Mouse (Mus musculus) gastrocnemius, adult 2 months (tissue): ENCODE results near the gene Postn. TPM values are rescaled to one million over a fixed set of nuclear protein-coding genes. Genes with fewer than 3 reads are reported as not detected.

Source experiments
- DNase-seq: peaks from one replicate; pipeline ENCODE4 v3.0.0; 2022
- H3K27ac ChIP-seq: fragments of 200-600 bp; 2 replicates; pipeline ENCODE4 v1.8.1; 2022; ENCODE audit warnings: mild to moderate bottlenecking
- H3K4me3 ChIP-seq: fragments of 200-600 bp; 2 replicates; pipeline ENCODE4 v1.8.1; 2022; ENCODE audit warnings: mild to moderate bottlenecking, moderate library complexity
- CTCF ChIP-seq: fragments of 200-600 bp; IDR thresholded peaks from 2 replicates; pipeline ENCODE4 v1.8.1; 2022; ENCODE audit warnings: antibody characterized with exemption, mild to moderate bottlenecking, moderate library complexity
- intact Hi-C: fragments of 180-260 bp; cut with DNase I; formaldehyde crosslinking; loops from one replicate; pipeline ENCODE4 v1.15.1; 2025
- total RNA-seq, 2 experiments: library from RNA; stranded (reverse); gene quantifications; 2 replicates each; pipeline ENCODE4 v1.2.3; 2021

Postn gene
- total RNA-seq, 2 experiments from 2014 or later: 3.4 to 10.9 TPM

- no peak for DNase-seq
- Histone ChIP-seq H3K27ac (no peak overlapping the region), H3K4me3 (no peak overlapping the region)
- no peak for TF ChIP-seq CTCF
- intact Hi-C loops: no loop called here
Observed at GRCm38 (mm10) chr3:54399911-54400310, 39.0 kb downstream of the Postn start.

DNA sequence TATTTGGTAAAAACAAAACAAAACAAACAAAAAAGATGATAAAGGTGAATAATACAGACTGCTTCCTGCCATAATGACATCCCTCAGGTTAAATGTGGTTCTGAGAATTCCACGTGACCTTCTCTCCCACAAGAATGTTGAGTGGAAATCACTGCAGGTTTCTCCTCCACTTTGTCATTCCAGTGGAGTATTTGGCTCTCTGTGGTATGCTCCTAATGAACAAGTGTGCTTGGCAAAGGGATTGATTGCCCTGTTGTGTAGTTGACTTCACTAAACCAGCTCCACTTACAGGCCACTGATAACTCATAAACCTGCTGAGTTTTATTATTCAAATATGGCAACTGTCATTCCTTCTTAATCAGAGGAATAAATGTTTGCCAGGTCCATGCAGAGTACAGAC, 39.7 kb downstream of the Postn start:
- intact Hi-C loops: no loop called here
- DNase-seq: no peak
- no peak overlapping the region for H3K27ac ChIP-seq
- TF ChIP-seq CTCF: no peak
- no peak overlapping the region for H3K4me3 ChIP-seq

DNA sequence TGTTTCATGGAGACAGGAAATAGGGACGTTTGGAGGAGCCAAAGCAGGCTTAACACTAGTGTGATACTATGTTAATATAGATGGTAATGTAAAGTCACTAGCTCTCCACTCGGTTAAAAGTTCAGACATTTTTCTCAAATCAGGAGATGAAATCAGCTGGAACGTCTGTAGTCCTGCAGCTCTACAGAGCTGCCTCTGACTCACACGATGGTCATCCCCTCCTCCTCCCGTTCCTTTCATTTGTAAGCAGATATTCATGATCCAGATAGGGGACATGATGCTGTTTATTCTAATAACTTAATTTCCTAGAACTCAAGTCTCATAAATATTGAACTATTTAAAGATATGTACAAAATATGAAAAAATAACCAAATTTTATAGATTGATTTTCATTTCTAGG, 40.8 kb downstream of the Postn start:
- TF ChIP-seq CTCF: no peak
- DNase-seq: no peak
- intact Hi-C loops: no loop called here
- Histone ChIP-seq H3K27ac (no peak overlapping the region), H3K4me3 (no peak overlapping the region)

DNA sequence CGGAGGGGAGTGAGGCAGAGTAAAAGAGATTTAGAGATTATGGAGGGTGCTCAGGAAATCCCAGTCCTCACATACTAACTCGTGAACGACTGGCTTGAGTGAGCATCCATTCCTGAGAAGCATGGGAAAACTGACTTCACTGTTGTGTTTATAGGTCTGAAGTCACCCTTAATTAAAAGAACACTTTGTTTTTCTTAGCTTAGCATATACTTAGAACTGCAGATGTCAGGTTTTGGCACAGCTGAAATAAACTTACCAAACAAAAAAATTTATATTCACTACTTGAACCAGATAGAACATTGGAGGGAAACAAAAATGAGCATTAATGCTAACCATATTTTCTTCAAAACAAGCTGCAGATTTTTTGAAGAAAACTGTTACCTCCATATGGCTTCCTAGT, 42.9 kb downstream of the Postn start:
- intact Hi-C loops: no loop called here
- no peak for TF ChIP-seq CTCF
- DNase-seq: no peak

GRCm38 (mm10) chr3:54406567-54406966, 45.7 kb downstream of the Postn start:
- H3K27ac ChIP-seq: no peak overlapping the region
- no peak overlapping the region for H3K4me3 ChIP-seq
- intact Hi-C loops: no loop called here
- no peak for TF ChIP-seq CTCF
- no peak for DNase-seq

More for the DNA sequence above, 42.9 kb downstream of the Postn start:
- no peak overlapping the region for H3K4me3 ChIP-seq
- no peak overlapping the region for H3K27ac ChIP-seq

- no peak for DNase-seq
- no peak overlapping the region for H3K4me3 ChIP-seq
- no peak overlapping the region for H3K27ac ChIP-seq
- intact Hi-C loops: no loop called here
- no peak for TF ChIP-seq CTCF
Observed at GRCm38 (mm10) chr3:54411052-54411451, 50.1 kb downstream of the Postn start.

DNA sequence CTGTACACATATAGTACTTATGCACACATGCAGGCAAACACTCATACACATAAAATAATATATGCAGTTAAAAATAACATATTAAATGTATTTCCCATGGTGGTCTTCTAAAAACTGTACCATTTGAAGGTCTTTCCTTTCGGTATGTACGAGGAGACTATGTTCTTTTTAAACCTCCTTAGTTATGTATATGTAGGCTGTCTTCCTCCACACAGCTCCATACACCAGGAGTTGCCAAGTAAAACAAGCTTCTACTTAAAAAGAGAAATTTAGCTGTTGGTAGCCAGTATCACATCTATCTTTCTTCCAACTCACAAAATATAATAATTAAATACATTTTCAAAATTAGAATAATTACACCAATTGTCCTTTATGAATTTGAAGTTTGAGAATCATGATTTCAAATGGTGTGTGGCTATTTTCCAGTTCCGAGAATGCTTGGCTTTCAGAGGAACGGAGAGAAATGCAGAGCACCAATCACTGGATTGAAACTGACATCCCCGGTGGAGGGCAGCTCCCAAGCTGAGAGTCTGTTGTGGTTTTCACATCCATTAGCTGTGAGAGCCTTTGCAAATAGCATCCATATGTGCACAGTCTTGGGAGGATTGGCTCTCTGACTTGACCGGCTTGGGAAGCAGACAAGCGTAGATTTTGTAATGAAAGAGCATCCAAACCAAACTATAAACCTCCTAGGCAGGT, 52.1 kb downstream of the Postn start:
- no peak for TF ChIP-seq CTCF

DNA sequence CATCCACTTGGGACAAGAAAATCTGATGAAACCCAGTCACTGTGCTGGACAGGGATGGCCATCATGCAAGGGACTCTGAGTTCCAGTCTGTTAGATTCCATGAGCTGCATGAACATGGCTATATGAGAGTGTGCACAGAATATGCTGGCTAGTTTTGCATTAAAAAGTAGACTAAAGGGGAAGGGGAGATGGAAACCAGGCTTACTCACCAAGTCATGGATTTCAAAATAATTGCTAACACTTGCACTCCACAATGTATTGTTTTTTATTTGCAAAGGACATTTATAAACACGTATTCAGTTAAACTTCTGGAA, 52.6 kb downstream of the Postn start:
- no peak for DNase-seq
- H3K27ac ChIP-seq: no peak overlapping the region
- intact Hi-C loops: no loop called here
- no peak for TF ChIP-seq CTCF
- H3K4me3 ChIP-seq: no peak overlapping the region

More for the DNA sequence above, 52.1 kb downstream of the Postn start:
- intact Hi-C loops: no loop called here
- no peak overlapping the region for H3K27ac ChIP-seq
- H3K4me3 ChIP-seq: no peak overlapping the region
- DNase-seq: no peak

DNA sequence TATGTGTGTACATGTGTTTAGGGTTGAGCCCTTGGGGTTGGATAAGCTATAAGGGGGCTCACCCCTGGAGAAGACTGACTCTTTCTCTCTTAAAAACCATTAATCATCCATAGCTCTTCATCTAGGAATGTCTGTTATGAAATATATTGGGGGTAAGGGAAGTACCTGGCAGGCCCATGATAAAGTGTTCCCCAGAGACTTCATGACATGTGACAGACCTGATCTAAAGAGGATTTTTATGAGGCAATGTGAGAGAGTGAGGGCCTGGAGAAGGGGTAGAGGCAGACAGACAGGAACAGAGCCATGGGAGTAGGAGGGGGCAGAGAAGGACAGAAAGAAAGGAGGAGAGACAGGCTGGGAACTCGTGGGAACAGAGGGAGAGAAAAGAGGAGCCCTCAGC, 53.5 kb downstream of the Postn start:
- no peak for TF ChIP-seq CTCF
- Histone ChIP-seq H3K4me3 (no peak overlapping the region), H3K27ac (no peak overlapping the region)
- intact Hi-C loops: no loop called here
- no peak for DNase-seq

GRCm38 (mm10) chr3:54417833-54418386, 57.0 kb downstream of the Postn start:
- TF ChIP-seq CTCF: no peak
- Histone ChIP-seq H3K27ac (no peak overlapping the region), H3K4me3 (no peak overlapping the region)
- intact Hi-C loops: no loop called here
- no peak for DNase-seq

DNA sequence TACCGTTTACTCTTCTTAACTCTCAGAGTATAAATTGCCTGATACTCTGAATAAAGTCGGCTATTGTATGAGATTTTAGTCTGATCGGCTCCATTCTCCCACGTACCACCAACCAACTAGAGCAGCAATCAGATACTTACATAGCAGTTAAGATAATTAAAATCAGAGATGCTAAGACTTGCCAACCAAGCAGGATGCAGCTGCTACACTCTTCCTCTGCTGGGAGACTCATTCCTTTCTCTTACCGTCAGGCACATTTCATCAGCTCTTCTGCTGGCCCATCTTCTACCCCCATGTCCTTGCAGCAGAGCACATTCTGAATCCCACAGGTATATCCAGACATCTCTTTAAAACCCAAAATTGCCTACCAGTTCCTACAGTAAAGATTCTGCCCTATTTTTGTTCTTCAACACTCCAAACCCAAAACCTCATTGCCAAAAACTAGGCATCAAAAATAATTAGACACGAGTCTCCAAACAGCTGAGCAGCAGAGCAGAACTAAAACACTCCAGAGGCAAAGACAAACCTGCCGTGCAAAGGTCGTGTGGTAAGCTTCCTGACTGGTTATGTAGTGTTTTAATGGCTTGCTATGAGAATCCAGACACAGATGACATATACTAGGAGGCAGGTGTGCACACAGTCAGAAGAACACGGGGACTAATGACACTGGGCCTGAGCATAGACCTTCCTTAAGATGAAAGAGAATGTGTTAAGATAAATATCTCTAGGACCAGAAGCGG, 59.5 kb downstream of the Postn start:
- intact Hi-C loops: no loop called here
- no peak for DNase-seq
- Histone ChIP-seq H3K4me3 (no peak overlapping the region), H3K27ac (no peak overlapping the region)
- TF ChIP-seq CTCF: no peak

DNA sequence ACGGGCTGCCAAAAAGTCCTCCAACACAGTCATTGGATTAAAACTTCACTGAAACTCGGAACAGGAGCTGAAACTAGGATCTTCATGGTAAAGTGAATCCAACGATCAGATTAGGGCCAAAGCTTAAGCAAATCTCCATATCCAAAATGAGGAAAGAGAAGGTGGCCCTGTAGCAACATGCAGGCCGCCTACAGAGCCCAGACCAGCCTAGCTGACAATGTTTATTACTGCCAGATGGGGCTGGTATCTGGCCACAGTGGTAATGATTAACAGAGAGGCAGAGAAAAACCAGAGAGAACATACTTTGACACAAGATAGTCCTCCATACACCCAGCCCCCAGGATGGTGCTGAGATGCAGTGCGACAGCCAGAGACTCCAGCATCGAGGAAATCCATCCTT, 60.1 kb downstream of the Postn start:
- no peak for DNase-seq

GRCm38 (mm10) chr3:54421666-54422065, 60.8 kb downstream of the Postn start:
- Histone ChIP-seq H3K27ac (no peak overlapping the region), H3K4me3 (no peak overlapping the region)
- intact Hi-C loops: no loop called here
- DNase-seq: no peak
- TF ChIP-seq CTCF: no peak

More for the DNA sequence above, 60.1 kb downstream of the Postn start:
- TF ChIP-seq CTCF: no peak
- H3K27ac ChIP-seq: no peak overlapping the region
- no peak overlapping the region for H3K4me3 ChIP-seq
- intact Hi-C loops: no loop called here
